Mouse (Mus musculus) limb, embryonic 11.5 days (tissue): ENCODE results near the gene Itgb4. TPM values are rescaled to one million over a fixed set of nuclear protein-coding genes. Genes with fewer than 3 reads are reported as not detected.
A peak's percentile ranks its signal among the peaks of the same experiment; 100 is the strongest.

Experiments used
- ATAC-seq: fragments of 200-750 bp; cut with Nextera tagmentation; 2 replicates; pipeline ENCODE4 v1.8.0; 2017; ENCODE audit warnings: low read depth; ENCODE audit not compliant: insufficient number of reproducible peaks, low FRiP score, low TSS enrichment
- DNase-seq: peaks from one replicate; pipeline ENCODE4 v3.0.0-alpha.2; 2015; ENCODE audit warnings: low spot score
- H3K27ac ChIP-seq: fragments of 300-500 bp; sonication (generic); replicated peaks from 2 replicates; pipeline ENCODE4 v1.5.1; 2014; ENCODE audit warnings: low read depth, mild to moderate bottlenecking, low read length
- H3K27me3 ChIP-seq: fragments of 300-500 bp; sonication (generic); 2 replicates; pipeline ENCODE4 v1.6.1; 2014; ENCODE audit warnings: mild to moderate bottlenecking, low read length, mixed read lengths; ENCODE audit not compliant: control insufficient read depth, insufficient read depth
- H3K36me3 ChIP-seq: fragments of 300-500 bp; sonication (generic); 2 replicates; pipeline ENCODE4 v1.6.1; 2014; ENCODE audit warnings: mild to moderate bottlenecking, low read length, moderate library complexity, mixed read lengths; ENCODE audit not compliant: control insufficient read depth, insufficient read depth
- H3K4me1 ChIP-seq: fragments of 300-500 bp; sonication (generic); 2 replicates; pipeline ENCODE4 v1.6.1; 2014; ENCODE audit warnings: low read length, mixed read lengths; ENCODE audit not compliant: control insufficient read depth, insufficient read depth
- H3K4me2 ChIP-seq: fragments of 300-500 bp; sonication (generic); 2 replicates; pipeline ENCODE4 v1.6.1; 2014; ENCODE audit warnings: low read depth, mild to moderate bottlenecking, moderate library complexity; ENCODE audit not compliant: severe bottlenecking
- H3K4me3 ChIP-seq: fragments of 300-500 bp; sonication (generic); 2 replicates; pipeline ENCODE4 v1.5.1; 2014; ENCODE audit warnings: low read depth, low read length
- H3K9ac ChIP-seq: fragments of 300-500 bp; sonication (generic); 2 replicates; pipeline ENCODE4 v1.6.1; 2014; ENCODE audit warnings: mild to moderate bottlenecking, low read length
- H3K9me3 ChIP-seq: fragments of 300-500 bp; sonication (generic); 2 replicates; pipeline ENCODE4 v1.6.1; 2016; ENCODE audit warnings: low read length; ENCODE audit not compliant: control insufficient read depth
- WGBS: fragments of 180-500 bp; shearing (Covaris S2); extraction: QIAGEN DNeasy Blood & Tissue Kit; methylation state at CpG from one replicate; pipeline ENCODE4 v1.1.7; 2014; 5-methylcytosine and 5-hydroxymethylcytosine counted together
- polyA plus RNA-seq: library from polyadenylated mRNA; unstranded; fragments of >200 nt; fragmentation: Nextera tagmentation; extraction: Ambion mirVana; gene quantifications from 2 replicates; pipeline ENCODE4 v1.2.1, GENCODE M21; 2014

Itgb4 gene
- polyA plus RNA-seq: 1.0 and 1.5 TPM in 2 replicates

GRCm38 (mm10) chr11:115974309-115975082, at the start of gene Itgb4:
TSS of gene Itgb4 (plus strand) at chr11:115974709.
- Histone ChIP-seq H3K36me3 (no peaks in the 10 kb centered on the region), H3K9me3 (no peaks in the 10 kb centered on the region), H3K4me1 (peaks cover 6% of the 10 kb centered on the region; the same call in 1 of the 2 replicates), H3K27ac (no peak within 1 kb of the TSS), H3K4me2 (peak within 1 kb of the TSS; percentile 66), H3K4me3 (peak within 1 kb of the TSS; percentile 33), H3K27me3 (peaks cover 32% of the 10 kb centered on the region), H3K9ac (peak within 1 kb of the TSS; percentile 28; the same call in 1 of the 2 replicates)
- 10% methylated on average over 54 of the region's 58 CpGs for WGBS
- peak; percentile 48 for DNase-seq
- no peak for ATAC-seq

- DNase-seq: no peak
- H3K4me3 ChIP-seq: no peak overlapping the region
- H3K4me1 ChIP-seq: peaks cover 7% of the 10 kb centered on the region
- ATAC-seq: no peak
- no peak overlapping the region for H3K9ac ChIP-seq
- no peaks in the 10 kb centered on the region for H3K9me3 ChIP-seq
- H3K4me2 ChIP-seq: no peak overlapping the region
- H3K36me3 ChIP-seq: peaks cover 2% of the 10 kb centered on the region; the same call in 1 of the 2 replicates
- no peaks in the 10 kb centered on the region for H3K27me3 ChIP-seq
- WGBS: 89% methylated on average over 8 of the region's 8 CpGs
- H3K27ac ChIP-seq: no peak overlapping the region
Observed at GRCm38 (mm10) chr11:115929031-115929430, 45.5 kb upstream of the Itgb4 start.

DNA sequence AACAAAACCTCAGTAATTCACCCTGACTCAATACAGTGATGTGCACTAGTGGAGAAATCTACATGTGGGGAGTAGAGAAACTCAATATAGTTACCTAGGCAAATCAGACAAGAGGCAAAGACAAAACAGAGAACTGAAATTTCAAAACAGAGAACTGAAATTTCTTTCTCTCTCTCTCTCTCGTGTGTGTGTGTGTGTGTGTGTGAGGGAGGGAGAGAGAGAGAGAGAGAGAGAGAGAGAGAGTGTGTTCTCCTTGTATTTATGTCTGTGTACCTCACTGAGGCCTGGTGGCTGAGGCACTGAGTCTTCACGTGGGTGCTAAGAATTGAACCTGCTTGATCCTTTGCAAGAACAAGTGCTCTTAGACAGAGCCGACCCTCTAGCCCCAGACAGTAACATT, 44.7 kb upstream of the Itgb4 start:
- ATAC-seq: no peak
- no peak overlapping the region for H3K4me3 ChIP-seq

DNA sequence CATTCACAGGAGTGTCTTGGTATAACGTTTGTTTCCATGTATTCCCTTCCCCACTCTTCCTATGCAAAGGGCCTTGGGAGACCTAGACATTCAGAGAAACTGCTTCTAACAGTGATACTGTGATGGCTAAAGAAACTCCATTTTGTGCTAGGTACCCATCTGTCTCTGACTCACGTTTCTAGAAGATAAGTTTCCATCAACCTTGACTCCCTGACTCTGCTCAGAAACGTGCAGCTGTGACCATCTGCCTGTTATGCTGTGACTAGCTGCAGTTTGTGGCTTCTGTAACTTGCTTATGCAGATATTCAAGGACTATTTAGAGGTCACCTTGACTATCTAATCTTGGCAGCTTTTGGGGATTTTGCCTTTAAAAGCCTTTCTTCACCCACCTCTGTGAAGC, 43.3 kb upstream of the Itgb4 start:
- Histone ChIP-seq H3K4me1 (peaks cover 13% of the 10 kb centered on the region), H3K27me3 (no peaks in the 10 kb centered on the region), H3K4me3 (no peak overlapping the region), H3K9me3 (no peaks in the 10 kb centered on the region), H3K27ac (no peak overlapping the region), H3K36me3 (peaks cover 2% of the 10 kb centered on the region; the same call in 1 of the 2 replicates), H3K4me2 (no peak overlapping the region), H3K9ac (no peak overlapping the region)
- WGBS: 73% methylated on average over 3 of the region's 3 CpGs
- ATAC-seq (no peak), DNase-seq (no peak)

More for the DNA sequence above, 44.7 kb upstream of the Itgb4 start:
- WGBS: 79% methylated on average over 2 of the region's 3 CpGs
- H3K27ac ChIP-seq: no peak overlapping the region
- no peak for DNase-seq
- H3K27me3 ChIP-seq: no peaks in the 10 kb centered on the region
- H3K4me1 ChIP-seq: peaks cover 13% of the 10 kb centered on the region
- no peaks in the 10 kb centered on the region for H3K9me3 ChIP-seq
- H3K36me3 ChIP-seq: peaks cover 2% of the 10 kb centered on the region; the same call in 1 of the 2 replicates
- no peak overlapping the region for H3K4me2 ChIP-seq
- H3K9ac ChIP-seq: no peak overlapping the region

- H3K4me2 ChIP-seq: peak within 1 kb of the TSS; percentile 91
- 0 out of 2 replicates have a peak, but pooled peaks cover 4% of the 10 kb centered on the region for H3K36me3 ChIP-seq
- DNase-seq: peak; percentile 99
- no peaks in the 10 kb centered on the region for H3K27me3 ChIP-seq
- WGBS: under 1% methylated on average over 28 of the region's 28 CpGs
- peaks cover 13% of the 10 kb centered on the region for H3K4me1 ChIP-seq
- ATAC-seq: peak; percentile 98
- peak within 1 kb of the TSS; percentile 77 for H3K4me3 ChIP-seq
- H3K9me3 ChIP-seq: no peaks in the 10 kb centered on the region
- peak within 1 kb of the TSS; percentile 70 for H3K9ac ChIP-seq
- H3K27ac ChIP-seq: no peak within 1 kb of the TSS
Observed at GRCm38 (mm10) chr11:115933108-115933746, 41.3 kb upstream of the Itgb4 start, which contains the start of the genes Sap30bp and Recql5. TSS of gene Sap30bp (plus strand) at chr11:115933282. TSS of gene Recql5 (minus strand) at chr11:115933477.

DNA sequence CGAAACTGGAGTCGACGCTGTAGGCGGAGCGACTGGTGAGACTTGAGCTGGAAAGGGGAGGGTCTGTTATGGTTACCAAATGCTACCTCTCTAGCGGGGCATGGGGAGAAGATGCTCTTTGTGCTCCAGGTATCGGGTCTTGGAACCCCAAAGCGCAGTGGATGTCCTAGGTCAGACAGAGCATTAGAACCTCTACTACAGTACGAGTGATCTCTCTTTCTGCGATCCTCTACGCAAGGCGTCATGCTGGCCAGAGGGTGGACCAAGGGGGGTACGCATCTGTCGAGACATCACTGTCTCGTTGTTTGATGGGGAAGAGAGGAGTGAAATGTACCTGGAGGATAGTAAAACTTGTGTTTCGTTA, 40.8 kb upstream of the Itgb4 start:
- H3K4me2 ChIP-seq: peak overlapping the region; percentile 76
- H3K9me3 ChIP-seq: no peaks in the 10 kb centered on the region
- H3K36me3 ChIP-seq: 0 out of 2 replicates have a peak, but pooled peaks cover 4% of the 10 kb centered on the region
- WGBS: under 1% methylated on average over 16 of the region's 16 CpGs
- H3K27me3 ChIP-seq: no peaks in the 10 kb centered on the region
- ATAC-seq (peak; percentile 39; the same call in 1 of the 2 replicates), DNase-seq (no peak)
- H3K9ac ChIP-seq: peak overlapping the region; percentile 70
- peak overlapping the region; percentile 77 for H3K4me3 ChIP-seq
- H3K4me1 ChIP-seq: peaks cover 13% of the 10 kb centered on the region
- H3K27ac ChIP-seq: no peak overlapping the region

DNA sequence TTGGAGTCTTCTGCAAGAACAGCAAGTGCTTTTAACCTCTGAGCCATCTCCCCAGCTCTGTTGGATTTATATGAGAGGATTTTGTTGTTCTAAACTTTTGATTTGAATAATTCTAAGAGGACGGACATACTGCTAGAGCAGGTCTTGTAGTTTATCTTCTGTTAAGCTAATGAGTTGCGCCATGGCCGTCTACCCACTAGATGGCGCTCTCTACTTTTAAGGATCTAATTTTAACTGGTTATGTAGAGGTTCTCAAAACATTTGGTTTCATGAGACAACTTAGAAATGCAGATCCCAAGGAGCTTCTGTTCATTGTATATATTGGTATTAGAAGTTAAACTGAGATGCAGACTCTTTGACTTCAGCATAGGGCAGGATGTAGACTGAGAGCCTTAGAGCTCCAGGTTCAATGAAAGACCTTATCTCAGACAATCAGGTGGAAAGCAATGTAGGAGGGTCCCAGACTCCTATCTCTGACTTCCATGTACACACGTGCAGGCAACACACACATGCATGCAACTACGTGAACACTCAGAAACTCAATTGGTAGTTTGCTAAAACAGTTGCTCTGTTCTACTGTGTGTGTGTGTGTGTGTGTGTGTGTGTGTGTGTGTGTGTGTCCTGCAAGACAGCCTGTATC, 34.7 kb upstream of the Itgb4 start:
- Histone ChIP-seq H3K36me3 (0 out of 2 replicates have a peak, but pooled peaks cover 9% of the 10 kb centered on the region), H3K27ac (no peak overlapping the region), H3K4me3 (no peak overlapping the region), H3K9me3 (no peaks in the 10 kb centered on the region), H3K27me3 (no peaks in the 10 kb centered on the region), H3K9ac (no peak overlapping the region), H3K4me1 (no peaks in the 10 kb centered on the region), H3K4me2 (no peak overlapping the region)
- DNase-seq: peak; percentile 75
- 44% methylated on average over 6 of the region's 6 CpGs for WGBS
- ATAC-seq: no peak

GRCm38 (mm10) chr11:115941980-115942379, 32.5 kb upstream of the Itgb4 start:
- no peaks in the 10 kb centered on the region for H3K4me1 ChIP-seq
- H3K27ac ChIP-seq: no peak overlapping the region
- H3K27me3 ChIP-seq: no peaks in the 10 kb centered on the region
- peaks cover 14% of the 10 kb centered on the region; the same call in 1 of the 2 replicates for H3K36me3 ChIP-seq
- H3K9me3 ChIP-seq: no peaks in the 10 kb centered on the region
- no peak overlapping the region for H3K9ac ChIP-seq
- ATAC-seq (no peak), DNase-seq (no peak)
- WGBS: 86% methylated on average over 7 of the region's 7 CpGs
- H3K4me3 ChIP-seq: no peak overlapping the region
- H3K4me2 ChIP-seq: no peak overlapping the region
